Mouse (Mus musculus) right cerebral cortex, adult 2 months (tissue): ENCODE results near the gene 4930404N11Rik.

ENCODE experiments used
- DNase-seq, 2 experiments: peaks; one replicate each; pipeline ENCODE4 v3.0.0; 2021 to 2022; ENCODE audit warnings: low spot score in 2 of 2

Gene 4930404N11Rik

GRCm38 (mm10) chr10:81401521-81402226, 36.1 kb upstream of the 4930404N11Rik start:
- DNase-seq: no peak

- DNase-seq: no peak
Measured at GRCm38 (mm10) chr10:81401205-81401520, 35.5 kb upstream of the 4930404N11Rik start.

- DNase-seq: no peak
Measured at GRCm38 (mm10) chr10:81400371-81401204, 35.0 kb upstream of the 4930404N11Rik start.

DNA sequence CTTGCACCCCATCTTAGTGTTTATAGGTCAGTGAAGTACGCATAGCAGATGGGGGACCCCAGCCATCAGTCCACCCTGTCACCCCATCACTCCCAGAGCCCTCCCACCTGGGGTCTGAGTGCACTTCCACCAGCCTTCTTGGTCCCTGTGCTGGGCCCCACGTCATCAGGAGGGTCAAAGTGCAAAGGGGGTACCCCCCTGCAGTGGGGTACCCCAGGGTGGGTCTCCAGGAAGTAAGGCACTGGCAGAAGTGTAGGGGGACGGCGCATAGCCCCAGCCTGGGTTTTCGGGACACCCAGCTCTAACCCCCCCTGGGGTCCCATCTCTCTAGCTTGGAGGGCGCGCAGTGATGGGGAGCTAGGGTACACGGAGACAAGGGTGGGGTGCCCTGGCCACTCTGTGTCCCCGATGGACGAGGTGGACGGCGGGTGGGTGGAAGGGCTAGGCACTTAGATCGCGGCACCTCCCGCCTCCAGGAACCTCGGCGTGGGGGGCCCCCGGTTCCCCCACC, 34.2 kb upstream of the 4930404N11Rik start:
- DNase-seq: no peak

DNA sequence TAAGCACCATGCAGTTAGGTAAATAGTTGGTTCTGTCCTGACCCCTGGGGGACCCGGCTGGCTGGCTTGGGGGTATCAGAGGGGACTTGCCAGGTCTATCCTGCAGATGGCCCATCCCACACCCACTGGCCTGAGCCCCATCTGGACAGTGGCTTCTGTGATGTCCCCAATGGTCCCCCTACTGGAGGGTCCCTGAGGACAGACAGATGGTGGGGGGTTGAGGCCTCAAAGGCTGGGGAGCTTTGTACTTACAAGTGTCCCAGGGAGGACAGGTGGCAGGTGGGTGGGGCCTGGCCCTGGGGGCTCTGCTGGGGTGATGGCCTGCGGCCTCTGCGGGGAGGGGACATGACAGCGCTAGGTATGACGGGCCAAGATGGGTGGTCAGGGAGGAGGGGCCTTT, 33.7 kb upstream of the 4930404N11Rik start:
- no peak for DNase-seq

DNA sequence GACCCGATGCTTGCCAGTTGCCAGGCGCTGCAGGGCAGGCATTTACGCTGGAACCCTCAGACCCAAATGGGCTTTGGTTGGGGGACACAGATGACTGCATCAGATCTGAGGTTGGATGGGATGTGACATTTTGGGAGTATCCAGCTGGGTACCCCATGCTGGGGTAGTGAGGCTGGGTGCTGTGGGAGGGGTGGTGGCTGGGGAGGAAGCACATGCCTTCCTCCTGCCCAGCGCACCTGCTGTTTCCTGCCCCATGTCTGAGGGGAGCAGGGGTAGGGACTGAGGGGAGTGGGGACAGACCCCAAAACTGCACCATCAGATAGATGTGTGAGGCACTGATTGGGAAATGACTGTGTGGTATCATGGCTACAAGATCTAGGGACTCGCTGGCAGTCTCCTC, 31.1 kb upstream of the 4930404N11Rik start:
- DNase-seq: no peak

DNA sequence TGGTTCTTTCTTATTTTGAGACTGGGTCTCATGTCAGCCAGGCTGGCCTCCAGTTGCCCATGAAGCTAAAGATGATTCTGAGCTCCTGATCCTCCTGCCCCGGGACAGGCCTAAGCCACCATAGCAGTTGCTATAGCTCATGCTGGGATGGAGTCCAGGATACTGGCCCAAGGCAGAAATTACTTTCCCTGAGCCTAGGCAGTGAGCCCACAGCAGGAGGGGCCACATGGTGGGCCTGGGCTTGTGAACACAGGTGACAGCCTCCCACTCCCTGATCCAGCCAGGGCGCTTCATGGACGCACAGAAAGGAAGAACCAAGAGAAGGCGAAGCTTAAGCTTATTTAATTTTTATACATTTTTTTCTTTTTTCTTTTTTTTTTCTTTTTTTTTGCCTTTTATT, 30.2 kb upstream of the 4930404N11Rik start:
- DNase-seq: no peak

DNA sequence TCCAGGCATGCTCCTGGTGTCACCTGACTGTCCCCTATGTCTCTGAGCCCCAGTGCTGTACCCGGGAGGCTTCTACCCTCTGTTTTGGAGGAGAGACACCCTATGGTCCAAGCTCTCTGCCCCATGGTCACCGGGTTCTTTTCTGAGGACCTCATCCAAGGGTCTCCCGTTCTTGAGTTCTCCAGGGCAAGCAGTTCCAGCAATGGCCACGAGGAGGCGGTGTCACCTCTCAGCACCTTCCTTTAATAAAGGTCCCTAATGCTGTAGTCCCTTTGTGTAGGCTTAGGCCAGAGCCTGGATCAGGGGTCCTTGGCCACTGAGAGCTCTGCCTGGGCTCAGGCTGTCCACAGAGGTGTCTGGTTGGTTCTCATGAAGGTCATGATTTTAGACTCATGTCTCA, 29.5 kb upstream of the 4930404N11Rik start:
- peak; percentile 61 for DNase-seq

- DNase-seq: no peak
Measured at GRCm38 (mm10) chr10:81393456-81394063, 27.9 kb upstream of the 4930404N11Rik start.

DNA sequence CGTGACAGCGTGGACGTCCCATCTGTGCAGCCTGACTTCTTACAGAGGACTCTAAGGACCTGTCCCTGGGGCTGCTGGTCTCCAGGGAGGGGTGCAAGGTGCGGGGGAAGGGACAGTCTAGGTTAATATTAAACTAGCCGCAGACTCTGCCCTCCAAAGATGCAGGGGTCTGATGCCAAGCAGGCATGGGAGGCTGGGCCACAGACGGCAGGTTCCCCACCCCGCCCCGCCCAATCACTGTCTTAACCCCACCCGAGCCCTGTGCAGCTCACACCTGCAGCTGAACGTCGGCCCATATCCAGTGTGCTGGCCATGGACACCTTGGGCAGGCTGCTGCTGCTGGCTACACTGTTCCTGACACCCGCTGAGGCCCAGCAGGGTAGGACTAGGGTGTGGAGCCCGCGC, 27.2 kb upstream of the 4930404N11Rik start, which contains the start of gene Smim24:
Gene Smim24 (plus strand): TSS at position 271 of the 405 bp plus-strand sequence.
- DNase-seq: no peak

GRCm38 (mm10) chr10:81392270-81392669, 26.7 kb upstream of the 4930404N11Rik start:
- no peak for DNase-seq

DNA sequence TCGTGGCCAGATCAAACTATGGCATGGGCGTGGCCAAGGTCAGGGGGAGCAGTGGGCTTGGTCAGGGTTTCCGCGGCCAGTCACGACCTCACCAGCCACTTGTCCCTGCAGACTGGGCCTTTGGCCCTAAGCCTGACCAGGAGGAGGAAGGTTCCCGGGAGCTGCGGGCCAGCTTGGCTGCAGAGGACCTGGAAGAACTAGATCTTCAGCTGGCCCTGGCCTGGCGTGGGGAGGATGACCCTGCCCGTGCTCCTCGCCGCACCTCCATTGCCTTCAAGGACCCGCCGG, 25.0 kb upstream of the 4930404N11Rik start:
- no peak for DNase-seq

DNA sequence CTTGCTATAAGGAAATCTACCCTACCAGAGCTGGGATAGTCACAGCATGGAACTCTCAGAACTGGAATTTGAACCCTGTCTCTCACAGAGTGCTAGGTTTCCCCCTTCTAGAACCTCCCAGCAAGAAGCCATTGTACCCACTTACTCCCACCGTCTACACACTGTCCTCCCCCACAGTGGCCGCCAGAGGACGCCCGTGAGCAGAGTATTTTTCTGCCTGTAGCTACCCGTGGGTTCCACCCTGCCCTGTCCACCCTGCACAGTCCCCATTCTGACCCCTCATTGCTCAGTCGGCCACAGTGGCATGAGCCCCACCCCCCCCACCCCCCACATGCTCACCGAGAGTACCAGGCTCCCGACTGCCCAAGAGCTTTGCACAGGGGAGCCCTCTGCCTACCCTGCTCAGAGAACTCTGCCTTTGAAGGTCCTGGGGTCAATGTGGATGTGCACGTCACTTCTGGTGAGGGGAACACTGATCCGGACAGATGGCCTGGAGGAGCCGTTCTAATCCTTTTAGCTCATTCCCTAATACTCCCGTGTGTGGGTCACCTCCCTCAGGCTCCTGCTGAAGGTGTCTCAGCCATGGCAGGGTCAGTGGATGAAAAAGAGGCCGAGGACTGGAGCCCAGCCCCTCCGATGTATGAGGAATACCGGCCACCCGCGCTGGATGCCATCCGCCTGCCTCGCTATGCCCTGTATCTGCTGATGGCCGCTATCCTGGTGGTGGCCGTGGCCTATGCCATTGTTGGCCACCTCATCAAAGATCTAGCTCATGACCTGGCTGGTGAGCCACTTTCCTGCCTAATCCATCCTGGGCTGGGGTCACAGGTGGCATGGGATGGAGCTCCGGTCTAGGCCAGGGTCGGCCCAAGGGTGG, 24.4 kb upstream of the 4930404N11Rik start:
- peak; percentile 71 to 78 for DNase-seq

DNA sequence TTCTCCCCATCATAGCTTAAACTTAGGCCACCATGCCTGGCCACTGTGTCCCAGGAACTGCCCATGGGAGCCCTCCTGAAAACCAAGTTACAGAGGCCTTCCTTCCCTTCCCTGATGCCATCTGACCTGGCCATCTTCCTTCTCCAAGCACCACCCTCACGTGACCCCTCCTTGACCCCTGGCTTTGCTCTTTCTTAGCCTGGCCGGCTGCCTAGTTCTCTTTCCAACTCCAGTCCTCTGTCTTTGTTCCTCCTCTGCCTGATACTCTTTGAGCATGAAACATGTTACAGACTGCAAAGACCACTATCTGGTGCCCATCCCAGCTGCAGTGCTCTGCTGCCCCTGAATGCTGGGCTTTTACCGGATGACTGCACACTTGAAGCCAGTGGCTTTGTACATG, 23.8 kb upstream of the 4930404N11Rik start:
- no peak for DNase-seq

DNA sequence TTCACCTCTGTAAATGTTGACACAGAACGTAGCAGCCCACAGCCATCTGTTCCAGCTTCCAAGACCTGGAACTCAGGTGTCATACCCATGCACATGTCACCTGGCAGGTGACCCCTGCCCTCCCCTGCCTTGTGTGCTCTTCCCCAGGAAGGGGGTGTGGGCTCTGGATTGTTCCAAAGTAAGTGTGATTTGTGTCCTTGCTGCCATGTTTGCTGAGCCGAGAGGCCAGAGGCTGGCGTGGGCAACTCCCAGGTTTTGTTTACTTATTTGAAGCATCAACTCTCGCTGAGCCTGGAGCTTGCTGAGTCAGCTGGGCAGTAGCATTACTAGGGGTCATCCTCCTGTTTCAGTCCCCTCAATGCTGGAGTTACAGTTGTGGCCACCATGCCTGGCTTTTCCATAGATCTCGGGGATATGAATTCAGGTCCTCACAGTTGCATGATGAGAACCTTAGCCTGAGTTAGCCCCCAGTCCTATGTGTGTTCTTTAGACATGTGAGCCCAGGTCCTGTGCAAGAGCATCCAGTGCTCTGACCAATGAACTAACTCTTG, 23.0 kb upstream of the 4930404N11Rik start, which contains the start of gene Gm48552:
Gene Gm48552 (plus strand): TSS at position 501 of the 551 bp plus-strand sequence.
- no peak for DNase-seq

DNA sequence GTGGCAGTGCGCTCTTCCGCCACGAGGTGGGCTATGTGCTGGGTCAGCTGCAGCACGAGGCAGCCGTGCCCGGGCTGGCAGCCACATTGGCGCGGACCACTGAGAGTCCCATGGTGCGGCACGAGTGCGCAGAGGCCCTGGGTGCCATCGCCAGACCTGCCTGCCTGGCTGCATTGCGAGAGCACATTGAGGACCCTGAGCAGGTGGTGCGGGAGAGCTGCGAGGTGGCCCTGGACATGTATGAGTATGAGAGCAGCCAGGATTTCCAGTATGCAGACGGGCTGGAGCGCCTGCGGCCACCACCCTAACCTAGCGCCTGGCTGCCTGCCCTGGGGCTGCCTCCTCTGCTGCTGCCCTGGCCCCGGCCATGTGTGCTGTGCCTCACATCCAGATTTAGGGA, 22.1 kb upstream of the 4930404N11Rik start:
- no peak for DNase-seq

GRCm38 (mm10) chr10:81385603-81386306, 20.1 kb upstream of the 4930404N11Rik start:
- no peak for DNase-seq

DNA sequence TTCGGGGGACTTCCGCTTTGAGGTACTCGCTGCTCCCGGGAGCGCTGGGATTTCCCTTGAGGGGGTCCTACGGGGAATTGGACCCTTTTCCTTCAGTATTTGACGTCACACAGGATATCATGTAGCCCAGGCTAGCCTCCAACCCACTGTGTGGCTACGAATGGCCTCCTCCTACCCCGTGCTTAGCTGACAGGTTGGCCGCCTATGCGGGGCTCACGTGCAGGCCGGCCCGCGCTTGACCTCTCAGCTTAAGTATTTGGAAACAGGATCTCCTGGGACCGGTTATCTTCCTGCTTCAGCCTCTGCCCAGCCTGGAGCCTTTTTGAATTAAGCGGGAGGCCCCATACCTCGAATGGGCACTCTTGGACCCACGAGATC, 19.0 kb upstream of the 4930404N11Rik start:
- DNase-seq: no peak

GRCm38 (mm10) chr10:81383802-81384604, 18.4 kb upstream of the 4930404N11Rik start, which contains the start of the genes Dohh and Gm48551:
Dohh (plus strand) TSS chr10:81384428.
Gm48551 (plus strand) TSS chr10:81384466.
- DNase-seq: peak; percentile 99

GRCm38 (mm10) chr10:81382039-81382438, 16.4 kb upstream of the 4930404N11Rik start:
- no peak for DNase-seq
